Comparison of ENCODE assay signal across 20 mouse cellular contexts in genomic region chr3:95942749-95943148, GRCm38 (mm10). TPM values are rescaled to one million over a fixed set of nuclear protein-coding genes. Genes with fewer than 3 reads are reported as not detected.
DNase-seq lines count a peak whose midpoint lies in the region; ATAC-seq lines count a peak whose summit lies in the region.
"Had no signal": no experiment of that assay in that cellular context is flagged by ENCODE, and none has a peak within 500 bp of the region (broad histone marks: within the 10 kb centered on the region; RNA-seq: fewer than 3 reads in every experiment).

No protein-coding gene starts in this region.

- H3K4me2 ChIP-seq in heart, embryonic 12.5 days: no peak overlapping the region
- H3K4me2 ChIP-seq: heart, embryonic 15.5 days; neural tube, embryonic 13.5 days had no signal

- intact Hi-C loops in heart, postnatal 36 days (cut with DNase I): no loop called here

- peaks cover 91% of the 10 kb centered on the region for H3K36me3 ChIP-seq in heart, embryonic 12.5 days

- no peak for DNase-seq in heart, postnatal 36 days
- peak; percentile 46 for DNase-seq in retina, postnatal 1 day
- no peak for DNase-seq in retina, embryonic 14.5 days (ENCODE audit: low spot score)
- peak; percentile 47 for DNase-seq in yolk sac, embryonic 10.5 days (ENCODE audit: low spot score)
- DNase-seq in lung, postnatal 36 days: no peak
- no peak for DNase-seq in embryo, embryonic 9.5 days (ENCODE audit: extremely low spot score)
- DNase-seq: adrenal gland, postnatal 10 days; cerebellum, adult 11 months; cerebellum, postnatal 14 days; heart, adult 18-20 months; right cerebral cortex, postnatal 4 days had no signal

- no peaks in the 10 kb centered on the region for H3K27me3 ChIP-seq in heart, embryonic 12.5 days (replicated peaks)
- H3K27me3 ChIP-seq: heart, embryonic 15.5 days; neural tube, embryonic 13.5 days had no signal

- no peak overlapping the region for H3K4me3 ChIP-seq in heart, embryonic 12.5 days
- H3K4me3 ChIP-seq: forebrain, embryonic 10.5 days; heart, embryonic 15.5 days; hindbrain, embryonic 10.5 days; limb, embryonic 10.5 days; neural tube, embryonic 13.5 days had no signal

- peak; percentile 25; the same call in 1 of the 2 replicates for ATAC-seq in heart, embryonic 12.5 days (ENCODE audit: insufficient number of reproducible peaks, low FRiP score)
- ATAC-seq in granulocyte monocyte progenitor cell, adult 5-6 weeks (replicated peaks; ENCODE audit: poor library complexity, severe bottlenecking): peak; percentile 80
- ATAC-seq: lung, postnatal 0 days had no signal

- no peaks in the 10 kb centered on the region for H3K9me3 ChIP-seq in heart, embryonic 12.5 days (replicated peaks)
- H3K9me3 ChIP-seq: forebrain, embryonic 10.5 days; heart, embryonic 15.5 days; hindbrain, embryonic 10.5 days; limb, embryonic 10.5 days; neural tube, embryonic 13.5 days had no signal

- 0 out of 2 replicates have a peak, but pooled peaks cover 4% of the 10 kb centered on the region for H3K4me1 ChIP-seq in heart, embryonic 12.5 days (replicated peaks)
- H3K4me1 ChIP-seq: forebrain, embryonic 10.5 days; heart, embryonic 15.5 days; hindbrain, embryonic 10.5 days; limb, embryonic 10.5 days; neural tube, embryonic 13.5 days had no signal

- H3K27ac ChIP-seq in heart, embryonic 12.5 days (ENCODE audit: poor library complexity, severe bottlenecking): no peak overlapping the region
- H3K27ac ChIP-seq: forebrain, embryonic 10.5 days; heart, embryonic 15.5 days; hindbrain, embryonic 10.5 days; limb, embryonic 10.5 days; liver, embryonic 14.5 days; neural tube, embryonic 13.5 days had no signal

- WGBS in heart, embryonic 12.5 days: 84% methylated on average over 6 of the region's 6 CpGs

- H3K9ac ChIP-seq in heart, embryonic 12.5 days: no peak overlapping the region
- H3K9ac ChIP-seq: heart, embryonic 15.5 days; liver, embryonic 14.5 days; neural tube, embryonic 13.5 days had no signal

RNA-seq across cellular contexts. Expression of gene Anp32e, which starts 13.7 kb away (rescaled TPM):
- polyA plus RNA-seq in heart, embryonic 12.5 days (2016; fragmentation: Nextera tagmentation; extraction: Ambion mirVana): 222 and 229 TPM in 2 replicates
- total RNA-seq in heart, postnatal 36 days (2021): 10 to 100 TPM; 82.7 to 85.9 TPM
- total RNA-seq in granulocyte monocyte progenitor cell, adult 5-6 weeks (2014; fragmentation: Nextera tagmentation): 159 and 191 TPM in 2 replicates
- 445 and 523 TPM in 2 replicates for total RNA-seq in granulocyte monocyte progenitor cell, adult 5-6 weeks (2017)

RNA-seq across cellular contexts. Expression of gene Car14, which starts 38.3 kb away (rescaled TPM):
- 24.7 and 26.3 TPM in 2 replicates for polyA plus RNA-seq in heart, embryonic 12.5 days (2016; fragmentation: Nextera tagmentation; extraction: Ambion mirVana)
- 100 to 1,000 TPM; 152 to 202 TPM for total RNA-seq in heart, postnatal 36 days (2021)
- total RNA-seq in granulocyte monocyte progenitor cell, adult 5-6 weeks (2014; fragmentation: Nextera tagmentation): not detected in 2 replicates
- not detected in 2 replicates for total RNA-seq in granulocyte monocyte progenitor cell, adult 5-6 weeks (2017)

RNA-seq across cellular contexts. Expression of gene Aph1a, which starts 49.0 kb away (rescaled TPM):
- 31.8 and 33.8 TPM in 2 replicates for polyA plus RNA-seq in heart, embryonic 12.5 days (2016; fragmentation: Nextera tagmentation; extraction: Ambion mirVana)
- 100 to 1,000 TPM; 114 to 122 TPM for total RNA-seq in heart, postnatal 36 days (2021)
- total RNA-seq in granulocyte monocyte progenitor cell, adult 5-6 weeks (2014; fragmentation: Nextera tagmentation): 67.0 and 69.0 TPM in 2 replicates
- total RNA-seq in granulocyte monocyte progenitor cell, adult 5-6 weeks (2017): 31.8 and 42.8 TPM in 2 replicates

RNA-seq across cellular contexts. Expression of gene BC028528, which starts 50.9 kb away (rescaled TPM):
- polyA plus RNA-seq in heart, embryonic 12.5 days (2016; fragmentation: Nextera tagmentation; extraction: Ambion mirVana): 26.1 and 26.3 TPM in 2 replicates
- 10 to 100 TPM; 11.4 to 11.7 TPM for total RNA-seq in heart, postnatal 36 days (2021)
- 36.7 and 51.1 TPM in 2 replicates for total RNA-seq in granulocyte monocyte progenitor cell, adult 5-6 weeks (2014; fragmentation: Nextera tagmentation)
- 57.2 and 65.2 TPM in 2 replicates for total RNA-seq in granulocyte monocyte progenitor cell, adult 5-6 weeks (2017)

RNA-seq across cellular contexts. Expression of gene Plekho1, which starts 53.1 kb away (rescaled TPM):
- polyA plus RNA-seq in heart, embryonic 12.5 days (2016; fragmentation: Nextera tagmentation; extraction: Ambion mirVana): 76.1 and 80.8 TPM in 2 replicates
- 10 to 100 TPM; 73.4 to 81.1 TPM for total RNA-seq in heart, postnatal 36 days (2021)
- total RNA-seq in granulocyte monocyte progenitor cell, adult 5-6 weeks (2014; fragmentation: Nextera tagmentation): 45.7 and 59.7 TPM in 2 replicates
- 30.2 and 31.3 TPM in 2 replicates for total RNA-seq in granulocyte monocyte progenitor cell, adult 5-6 weeks (2017)

Comparison
In these comparisons a context has a peak if more than half of its experiments do, and no peak if none do; other contexts are left out.
1. DNase-seq: peak in retina, postnatal 1 day (single experiment) and yolk sac, embryonic 10.5 days (single experiment); none in heart, postnatal 36 days (0 of 2), retina, embryonic 14.5 days (single experiment), lung, postnatal 36 days (single experiment) and embryo, embryonic 9.5 days (single experiment).
2. RNA of gene Car14, which starts 38.3 kb away (total RNA-seq): 152 to 202 TPM in heart, postnatal 36 days; not detected in granulocyte monocyte progenitor cell, adult 5-6 weeks; every median in the first group is over 100 times any median in the second.